Mouse (Mus musculus) gastrocnemius, adult 18-20 months (tissue): ENCODE measurements around the gene Pnmal2. TPM values are rescaled to one million over a fixed set of nuclear protein-coding genes. Genes with fewer than 3 reads are reported as not detected.

ENCODE experiments used
- DNase-seq: peaks from one replicate; pipeline ENCODE4 v3.0.0; 2021; ENCODE audit warnings: low spot score
- total RNA-seq, 2 experiments: library from RNA; stranded (reverse); gene quantifications; 2 replicates each; pipeline ENCODE4 v1.2.3; 2021

The Pnmal2 gene
- total RNA-seq, 2 experiments from 2014 or later, result 0.50 to 0.64 TPM

DNA sequence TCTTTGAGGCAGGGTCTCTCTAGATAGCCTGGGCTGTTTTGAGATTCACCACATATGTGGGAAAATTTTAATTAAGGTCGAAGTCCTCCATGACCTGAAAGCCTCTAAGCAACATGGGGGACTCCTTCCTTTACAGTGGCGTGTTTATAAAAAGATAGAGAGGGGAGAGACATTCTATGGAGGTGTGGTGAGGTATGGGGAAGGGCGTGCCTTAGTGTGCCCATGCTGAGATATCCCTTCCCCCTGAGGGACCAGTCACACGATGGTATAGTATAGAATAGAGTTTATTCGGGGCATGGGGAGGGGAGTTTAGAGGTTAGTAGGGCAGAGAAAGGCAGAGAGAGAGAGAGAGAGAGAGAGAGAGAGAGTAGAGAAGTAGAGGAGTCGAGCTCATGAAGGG is 33.7 kb downstream of the Pnmal2 start:
- no peak for DNase-seq

DNA sequence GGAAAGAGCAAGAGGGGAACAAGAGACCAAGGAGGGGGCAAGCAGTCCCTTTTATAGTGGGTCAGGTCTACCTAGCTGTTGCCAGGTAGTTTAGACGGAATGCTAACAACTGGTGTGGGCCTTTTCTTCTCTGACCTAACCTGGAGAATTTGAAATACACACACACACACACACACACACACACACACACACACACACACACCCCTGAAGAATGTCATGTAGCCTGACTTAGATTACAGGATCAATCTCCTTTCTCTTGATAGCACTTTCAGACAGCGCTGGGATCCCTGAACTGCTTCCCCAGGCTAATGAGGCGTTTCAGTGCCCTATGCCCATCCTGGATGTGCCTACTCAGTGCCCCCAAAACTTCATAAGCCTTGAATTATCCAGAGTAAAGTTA is 34.1 kb downstream of the Pnmal2 start:
- DNase-seq, result no peak

DNA sequence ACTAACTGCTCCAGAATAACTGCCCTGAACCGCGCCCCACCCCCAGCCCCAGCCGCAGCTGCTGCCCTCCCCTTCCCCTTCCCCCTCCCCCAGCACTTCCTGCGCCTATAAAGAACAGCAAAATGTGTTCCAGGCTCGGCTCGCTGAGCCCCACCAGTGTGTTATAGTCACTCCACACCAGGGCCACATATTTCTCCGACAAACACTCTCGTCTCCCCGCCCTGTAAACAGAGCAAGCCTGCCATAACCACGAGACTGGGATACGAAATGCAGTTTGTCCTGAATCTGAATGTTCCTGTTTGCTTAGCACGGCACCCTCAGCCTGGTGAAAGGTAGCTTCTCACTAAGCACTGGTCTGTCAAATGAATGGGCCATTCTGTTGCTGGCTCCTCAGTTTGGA is 35.9 kb downstream of the Pnmal2 start:
- no peak for DNase-seq

DNA sequence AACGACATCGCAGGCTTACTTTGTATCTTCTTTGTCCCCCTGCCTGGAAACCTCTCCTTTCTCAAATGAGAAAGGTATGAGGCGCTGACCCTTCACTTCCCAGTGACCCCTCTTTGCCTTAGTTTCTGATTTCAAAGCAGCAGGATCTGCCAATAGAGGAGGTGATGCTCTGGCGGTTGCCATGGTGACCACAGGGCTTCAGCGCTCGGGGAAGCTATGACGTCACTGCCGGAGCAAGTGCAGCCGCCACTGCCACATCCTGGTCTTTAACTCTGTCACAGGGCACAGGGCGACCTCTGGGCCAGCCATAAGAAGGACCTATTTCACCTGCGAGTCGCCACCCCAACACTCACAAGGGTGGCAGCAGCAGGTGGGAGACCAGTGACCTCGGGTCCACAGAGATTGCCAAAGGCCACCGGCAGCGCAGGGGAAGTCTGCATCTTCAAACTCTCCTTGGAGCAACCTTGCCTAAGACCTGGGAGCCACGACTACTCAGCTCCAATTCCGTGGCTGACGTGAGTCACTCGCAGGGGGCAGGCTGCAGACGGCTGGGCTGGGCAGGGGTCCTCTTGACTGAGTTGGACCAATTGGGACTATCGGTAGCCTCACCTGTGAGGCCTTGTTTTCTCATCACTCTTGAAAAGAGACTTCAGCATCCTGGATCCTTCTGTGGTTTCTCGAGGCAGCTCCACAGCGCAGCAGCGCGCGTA is 38.5 kb downstream of the Pnmal2 start, which contains the start of gene Gm42372:
Gene Gm42372 (plus strand): TSS at position 228 of the 710 bp plus-strand sequence.
- no peak for DNase-seq

DNA sequence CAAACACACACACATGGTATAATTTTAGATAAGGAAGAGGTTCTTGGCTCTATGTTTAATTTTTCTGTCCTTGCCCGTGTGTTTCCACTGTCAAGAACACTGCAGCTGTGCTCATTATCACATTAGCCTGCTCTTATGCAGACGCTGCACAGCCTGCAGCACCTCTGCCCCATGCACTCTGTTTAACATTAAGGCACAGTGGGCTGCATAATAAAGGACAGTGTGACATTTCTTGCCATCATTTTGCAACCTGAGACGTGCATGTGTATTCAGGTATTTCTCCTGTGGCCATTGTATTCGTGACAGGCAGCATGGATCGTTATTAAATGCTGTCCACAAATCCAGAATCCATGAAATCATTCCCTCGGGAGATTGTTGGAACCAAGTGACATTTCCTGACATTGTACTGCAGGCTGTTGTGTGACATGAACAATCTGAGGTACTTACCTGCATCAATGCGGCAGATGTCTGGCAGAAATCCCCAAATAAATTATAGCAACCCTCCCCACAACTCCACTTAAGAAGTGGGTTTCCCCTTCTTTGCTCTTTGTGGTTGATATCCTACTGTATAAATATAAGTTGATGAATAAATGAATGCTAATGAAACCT is 43.2 kb downstream of the Pnmal2 start:
- no peak for DNase-seq

DNA sequence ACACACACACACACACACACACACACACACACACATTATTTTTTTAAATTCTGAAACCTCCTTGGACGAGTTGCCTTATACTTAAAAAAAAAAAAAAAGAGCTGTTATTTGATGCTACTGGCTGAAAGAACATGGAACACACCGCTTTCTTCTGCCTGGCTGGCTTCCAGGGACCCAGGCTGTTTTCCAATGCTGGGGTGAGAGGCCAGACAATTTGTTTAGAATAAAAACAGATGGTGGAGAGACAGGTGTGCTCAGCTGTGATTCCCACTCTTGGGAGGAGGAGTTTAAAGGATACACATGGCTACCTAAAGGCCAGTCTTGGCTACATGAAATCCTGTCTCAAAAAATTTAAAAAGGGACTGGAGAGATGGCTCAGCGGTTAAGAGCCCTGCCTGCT is 43.9 kb downstream of the Pnmal2 start:
- peak; percentile 44 for DNase-seq

DNA sequence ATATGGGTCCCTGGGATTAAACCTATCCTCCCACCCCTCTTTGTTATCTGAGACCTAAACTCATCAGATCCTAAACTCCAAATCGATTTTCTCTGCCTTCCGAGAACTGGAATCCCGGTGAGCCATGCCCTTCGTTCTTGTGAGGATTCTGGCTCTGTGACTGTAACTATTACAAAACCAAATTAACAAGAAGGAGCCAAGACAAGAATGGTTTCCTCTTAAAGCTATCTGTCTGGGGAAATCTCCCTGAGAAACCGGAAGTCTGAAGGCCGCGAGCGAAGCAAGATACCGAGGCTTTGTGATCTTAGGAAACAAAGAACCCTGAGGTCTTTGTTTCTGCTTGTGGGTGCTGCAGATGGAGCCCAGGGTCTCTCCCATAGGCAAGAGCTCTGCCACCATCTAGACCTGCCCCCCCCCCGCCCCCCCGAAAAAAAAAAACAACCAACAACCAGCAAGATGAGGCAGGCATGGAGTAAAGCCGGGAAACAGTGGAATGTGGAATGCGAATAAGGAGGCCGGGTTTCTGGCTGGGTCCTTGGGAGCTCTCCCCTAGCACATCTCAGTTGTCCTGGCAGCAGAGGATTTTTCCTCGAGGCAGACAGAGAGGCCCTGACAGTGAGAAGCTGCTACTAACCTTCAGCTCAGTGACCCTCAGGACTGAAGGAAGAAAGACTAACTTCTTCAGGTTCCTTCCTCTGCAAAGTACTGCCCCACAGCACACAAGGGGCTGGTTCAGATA is 45.7 kb downstream of the Pnmal2 start:
- no peak for DNase-seq

DNA sequence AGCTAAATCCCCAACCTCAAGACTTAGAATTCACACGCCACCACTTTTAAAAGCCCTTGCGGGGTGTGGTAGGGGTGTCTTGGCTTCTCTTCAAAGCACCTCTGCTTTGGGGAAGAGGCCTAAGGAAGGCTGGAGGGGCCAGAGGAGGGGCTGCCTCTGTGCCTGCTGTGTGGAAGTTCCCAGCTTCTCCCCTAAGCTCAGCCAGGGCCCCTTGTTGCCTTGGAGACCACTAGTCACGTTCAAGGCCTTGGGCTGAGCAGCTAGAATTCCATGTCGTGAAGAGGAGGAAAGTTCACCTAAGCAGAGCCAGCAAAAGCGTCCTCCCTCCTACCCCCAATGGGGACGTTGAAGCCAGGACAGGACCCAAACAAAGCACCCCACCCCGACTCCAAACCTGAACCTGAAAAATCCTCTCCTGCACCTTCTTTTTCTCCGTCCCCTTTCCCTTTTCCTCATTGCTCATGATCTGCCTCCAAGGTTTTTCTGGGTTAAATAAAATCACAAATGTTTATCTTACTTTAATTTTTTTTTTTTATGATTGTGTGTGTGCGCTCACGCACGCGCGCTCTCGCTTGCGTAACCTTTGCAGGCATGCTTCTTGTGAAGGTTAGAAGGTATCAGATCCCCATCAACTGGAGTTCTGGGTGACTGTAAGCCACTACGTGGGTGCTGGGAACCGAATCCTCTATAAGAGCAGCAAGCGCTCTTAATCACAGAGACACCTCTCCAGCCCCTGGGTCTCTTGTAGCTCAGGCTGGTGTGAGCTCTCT is 47.4 kb downstream of the Pnmal2 start:
- no peak for DNase-seq

DNA sequence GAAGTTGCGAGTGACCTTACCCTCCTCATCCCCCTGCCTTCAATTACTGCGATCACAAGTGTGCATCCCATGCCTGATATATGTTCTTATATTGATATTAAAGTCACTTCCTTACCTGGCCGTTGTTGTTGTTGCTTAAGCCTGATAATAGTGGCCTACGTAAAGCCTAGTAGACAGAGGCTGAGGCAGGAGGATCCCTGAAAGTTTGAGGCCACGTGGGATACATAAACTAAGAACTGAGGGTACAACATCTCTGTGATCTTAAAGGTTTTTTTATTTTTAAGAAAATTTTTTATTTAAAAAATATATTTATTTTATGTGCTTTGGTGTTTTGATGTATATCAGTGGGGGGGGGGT is 47.9 kb downstream of the Pnmal2 start, which contains the start of gene Ccdc8:
Gene Ccdc8 (plus strand): TSS at position 258 of the 357 bp plus-strand sequence.
- DNase-seq, result no peak

DNA sequence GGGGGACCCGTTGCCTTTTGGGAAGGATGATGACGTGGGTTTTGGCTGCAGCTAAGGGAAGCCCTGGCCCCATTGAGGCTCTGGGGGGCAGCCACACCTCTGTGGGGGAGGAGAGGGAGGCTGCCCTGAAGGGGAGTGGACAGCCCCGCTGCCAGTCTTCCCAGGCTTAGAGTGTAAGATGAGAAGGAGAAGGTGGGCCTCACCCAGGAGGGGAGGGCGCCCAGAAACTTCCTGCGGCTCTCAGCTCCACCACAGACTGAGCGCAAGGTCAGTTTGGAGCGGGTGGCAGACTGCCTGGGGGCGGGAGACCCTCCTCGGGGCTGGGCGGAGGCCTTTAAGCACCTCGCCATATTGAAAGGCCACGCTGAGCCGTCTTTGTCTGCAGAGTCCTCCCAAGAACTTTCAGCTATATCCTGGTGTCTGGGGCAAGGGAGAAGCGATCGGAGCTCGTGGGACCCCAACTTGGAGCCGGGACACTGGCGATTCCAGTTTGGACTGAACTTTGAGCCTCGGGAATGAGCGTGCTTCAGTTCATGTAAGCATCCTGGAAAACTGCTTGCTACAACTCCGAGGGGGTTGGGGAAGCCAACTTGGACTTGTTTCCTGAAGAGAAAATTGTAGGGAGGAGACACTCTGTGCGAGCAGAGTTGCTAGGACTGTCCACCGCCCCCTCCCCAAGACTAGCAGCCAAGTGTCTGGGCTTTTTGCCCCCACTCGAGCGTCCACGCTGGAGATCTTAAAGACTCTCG is 49.3 kb downstream of the Pnmal2 start:
- DNase-seq, result peak; percentile 82

DNA sequence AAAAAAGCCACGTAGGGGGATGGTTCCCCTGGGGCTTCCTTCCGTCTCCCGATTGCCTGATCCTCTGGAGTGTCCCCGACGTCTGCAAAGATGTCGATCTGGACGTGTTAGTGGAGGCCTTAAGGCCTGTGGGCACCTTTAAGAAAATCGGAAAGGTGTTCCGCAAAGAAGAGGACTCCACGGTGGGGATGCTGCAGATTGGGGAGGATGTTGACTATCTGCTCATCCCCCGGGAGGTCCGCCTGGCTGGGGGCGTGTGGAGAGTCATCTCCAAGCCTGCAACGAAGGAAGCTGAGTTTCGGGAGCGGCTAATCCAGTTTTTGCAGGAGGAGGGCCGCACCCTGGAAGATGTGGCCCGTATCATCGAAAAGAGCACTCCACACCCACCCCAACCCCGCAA is 49.9 kb downstream of the Pnmal2 start:
- DNase-seq, result no peak

DNA sequence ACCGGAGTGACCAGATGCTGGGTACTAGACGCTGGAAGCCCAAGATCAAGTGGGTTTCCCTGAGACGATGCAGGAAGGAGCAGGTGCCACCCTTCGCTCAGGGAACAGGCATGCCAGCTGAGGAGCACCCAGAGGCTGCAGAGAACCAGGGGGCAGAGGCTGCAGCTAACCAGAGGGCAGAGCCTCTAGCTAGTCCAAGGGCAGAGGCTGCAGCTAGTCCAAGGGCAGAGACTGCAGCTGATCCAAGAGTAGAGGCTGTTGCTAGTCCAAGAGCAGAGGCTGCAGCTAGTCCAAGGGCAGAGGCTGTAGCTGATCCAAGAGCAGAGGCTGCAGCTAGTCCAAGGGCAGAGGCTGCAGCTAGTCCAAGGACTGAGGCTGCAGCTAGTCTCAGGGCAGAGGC is 50.9 kb downstream of the Pnmal2 start:
- no peak for DNase-seq

Other genes with a start within 250 kb of the Pnmal2 start
- gene Ceacam9, start 222.8 kb upstream of the Pnmal2 start, total RNA-seq, result not detected
- gene Ap2s1, start 206.3 kb upstream of the Pnmal2 start, total RNA-seq, result 10 to 100 TPM; 44.5 to 46.8 TPM
- gene Slc1a5, start 163.3 kb upstream of the Pnmal2 start, total RNA-seq, result 10 to 100 TPM; 14.0 to 14.3 TPM
- gene Strn4, start 128.8 kb upstream of the Pnmal2 start, total RNA-seq, result 10 to 100 TPM in 1 of 2 experiments, 1 to 10 TPM in 1; 9.8 to 13.6 TPM
- 10 to 100 TPM; 51.7 to 58.0 TPM for gene Fkrp, start 128.0 kb upstream of the Pnmal2 start, total RNA-seq
- gene Prkd2, start 101.8 kb upstream of the Pnmal2 start, total RNA-seq, result 1 to 10 TPM; 4.9 to 5.9 TPM
- gene Dact3, start 69.4 kb upstream of the Pnmal2 start, total RNA-seq, result 1 to 10 TPM in 1 of 2 experiments, under 1 TPM in 1; 0.89 to 1.6 TPM
- gene Gng8, start 52.9 kb upstream of the Pnmal2 start, total RNA-seq, result under 1 TPM; 0.37 to 0.71 TPM
- gene Ptgir, start 38.2 kb upstream of the Pnmal2 start, total RNA-seq, result 1 to 10 TPM in 1 of 2 experiments, under 1 TPM in 1; 0.39 to 2.2 TPM
- gene Calm3, start 20.6 kb upstream of the Pnmal2 start, total RNA-seq, result 100 to 1,000 TPM; 334 to 349 TPM
- not detected for gene Pnmal1, start 15.0 kb downstream of the Pnmal2 start, total RNA-seq
- gene Gm42372, start 38.4 kb downstream of the Pnmal2 start, total RNA-seq, result not detected
- under 1 TPM; 0.94 to 0.97 TPM for gene Ccdc8, start 48.0 kb downstream of the Pnmal2 start, total RNA-seq
- 10 to 100 TPM; 62.4 to 63.0 TPM for gene Ppp5c, start 83.2 kb downstream of the Pnmal2 start, total RNA-seq
- gene Hif3a, start 117.7 kb downstream of the Pnmal2 start, total RNA-seq, result 1 to 10 TPM in 1 of 2 experiments, under 1 TPM in 1; 0.64 to 1.6 TPM
- under 1 TPM in 1 of 2 experiments, not detected in 1; 0.17 TPM for gene Psg16, start 129.4 kb downstream of the Pnmal2 start, total RNA-seq
- not detected for gene Ceacam3, start 205.6 kb downstream of the Pnmal2 start, total RNA-seq